Mouse (Mus musculus): ENCODE data around the gene Rps18. TPM values are rescaled to one million over a fixed set of nuclear protein-coding genes. Genes with fewer than 3 reads are reported as not detected.
A peak's percentile ranks its signal among the peaks of the same experiment; 100 is the strongest.

Gene Rps18
- polyA plus RNA-seq, 1 experiment from 2014 or later, result 904 TPM

GRCm38 (mm10) chr17:33920282-33921097 is 35.3 kb downstream of the Rps18 start:
- H3K27me3 ChIP-seq (ENCODE audit: control insufficient read depth, insufficient read depth, low read depth, low read length), result no peaks in the 10 kb centered on the region
- under 1% methylated on average over 36 of the region's 36 CpGs for WGBS (ENCODE audit: insufficient replicate concordance)
- H3K9ac ChIP-seq (ENCODE audit: low read depth, low read length), result peak overlapping the region; percentile 85
- H3K4me1 ChIP-seq (ENCODE audit: control insufficient read depth, low read depth, low read length), result peaks cover 31% of the 10 kb centered on the region
- H3K9me3 ChIP-seq (replicated peaks; ENCODE audit: control insufficient read depth, low read length), result peaks cover 17% of the 10 kb centered on the region
- H3K27ac ChIP-seq (ENCODE audit: low read length), result peak overlapping the region; percentile 93
- peaks cover 16% of the 10 kb centered on the region for H3K36me3 ChIP-seq (ENCODE audit: control insufficient read depth, insufficient read depth)
- peak overlapping the region; percentile 93 for H3K4me2 ChIP-seq (ENCODE audit: low read depth, low read length)
- ATAC-seq (ENCODE audit: low read depth), result peak; percentile 25
- H3K4me3 ChIP-seq (ENCODE audit: low read depth, low read length), result peak overlapping the region; percentile 86

GRCm38 (mm10) chr17:33919351-33920281 is 36.2 kb downstream of the Rps18 start:
- Histone ChIP-seq H3K9me3 (replicated peaks; ENCODE audit: control insufficient read depth, low read length) (peaks cover 17% of the 10 kb centered on the region), H3K27me3 (ENCODE audit: control insufficient read depth, insufficient read depth, low read depth, low read length) (no peaks in the 10 kb centered on the region), H3K4me1 (ENCODE audit: control insufficient read depth, low read depth, low read length) (peaks cover 38% of the 10 kb centered on the region), H3K4me3 (ENCODE audit: low read depth, low read length) (peak overlapping the region; percentile 86), H3K4me2 (ENCODE audit: low read depth, low read length) (peak overlapping the region; percentile 93), H3K27ac (ENCODE audit: low read length) (peak overlapping the region; percentile 93), H3K36me3 (ENCODE audit: control insufficient read depth, insufficient read depth) (peaks cover 16% of the 10 kb centered on the region), H3K9ac (ENCODE audit: low read depth, low read length) (peak overlapping the region; percentile 85)
- WGBS (ENCODE audit: insufficient replicate concordance), result under 1% methylated on average over 52 of the region's 52 CpGs
- ATAC-seq (ENCODE audit: low read depth), result peak; percentile 57

- Histone ChIP-seq H3K4me3 (ENCODE audit: low read depth, low read length) (peak overlapping the region; percentile 86), H3K9ac (ENCODE audit: low read depth, low read length) (peak overlapping the region; percentile 85), H3K27me3 (ENCODE audit: control insufficient read depth, insufficient read depth, low read depth, low read length) (no peaks in the 10 kb centered on the region), H3K4me1 (ENCODE audit: control insufficient read depth, low read depth, low read length) (peaks cover 36% of the 10 kb centered on the region), H3K9me3 (replicated peaks; ENCODE audit: control insufficient read depth, low read length) (peaks cover 17% of the 10 kb centered on the region), H3K36me3 (ENCODE audit: control insufficient read depth, insufficient read depth) (peaks cover 24% of the 10 kb centered on the region), H3K27ac (ENCODE audit: low read length) (peak overlapping the region; percentile 93), H3K4me2 (ENCODE audit: low read depth, low read length) (peak overlapping the region; percentile 93)
- ATAC-seq (ENCODE audit: low read depth), result no peak
- 54% methylated on average over 37 of the region's 37 CpGs for WGBS (ENCODE audit: insufficient replicate concordance)
Observed at GRCm38 (mm10) chr17:33918293-33919203, 37.3 kb downstream of the Rps18 start.

DNA sequence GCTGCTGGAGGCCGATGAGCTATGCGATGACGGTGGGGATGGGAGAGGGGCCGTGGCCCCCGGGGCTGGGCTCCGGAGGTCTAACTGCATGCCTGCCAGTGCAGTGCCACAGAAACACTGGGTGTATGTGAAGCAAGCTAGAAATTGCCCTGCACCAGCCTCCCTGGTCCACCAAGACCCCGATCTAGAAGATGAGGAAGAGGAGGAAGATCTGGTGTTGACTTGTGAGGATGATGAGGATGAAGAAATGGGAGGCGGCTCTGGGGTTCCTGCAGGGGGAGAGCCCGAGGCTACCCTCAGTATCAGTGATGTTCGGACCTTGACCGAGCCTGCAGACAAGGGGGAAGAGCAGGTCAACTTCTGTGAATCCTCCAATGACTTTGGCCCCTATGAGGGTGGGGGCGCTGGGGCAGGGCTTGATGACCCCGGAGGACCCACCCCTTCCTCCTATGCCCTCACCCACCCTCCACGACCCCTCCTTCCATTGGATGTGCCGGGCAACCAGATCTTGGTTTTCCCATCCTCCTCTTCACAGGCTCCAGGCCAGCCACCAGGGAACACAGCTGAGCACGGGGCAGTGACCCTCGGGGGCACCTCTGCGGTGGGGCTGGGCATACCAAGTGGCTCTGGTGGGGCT is 38.0 kb downstream of the Rps18 start:
- 84% methylated on average over 18 of the region's 18 CpGs for WGBS (ENCODE audit: insufficient replicate concordance)
- Histone ChIP-seq H3K4me2 (ENCODE audit: low read depth, low read length) (no peak overlapping the region), H3K36me3 (ENCODE audit: control insufficient read depth, insufficient read depth) (peaks cover 28% of the 10 kb centered on the region), H3K9me3 (replicated peaks; ENCODE audit: control insufficient read depth, low read length) (peaks cover 17% of the 10 kb centered on the region), H3K4me3 (ENCODE audit: low read depth, low read length) (no peak overlapping the region), H3K9ac (ENCODE audit: low read depth, low read length) (no peak overlapping the region), H3K27me3 (ENCODE audit: control insufficient read depth, insufficient read depth, low read depth, low read length) (no peaks in the 10 kb centered on the region), H3K4me1 (ENCODE audit: control insufficient read depth, low read depth, low read length) (peaks cover 36% of the 10 kb centered on the region), H3K27ac (ENCODE audit: low read length) (peak overlapping the region; percentile 93; the same call in 1 of the 2 replicates)
- no peak for ATAC-seq (ENCODE audit: low read depth)

- Histone ChIP-seq H3K4me3 (ENCODE audit: low read depth, low read length) (peak overlapping the region; percentile 71), H3K4me2 (ENCODE audit: low read depth, low read length) (peak overlapping the region; percentile 79), H3K27ac (ENCODE audit: low read length) (no peak overlapping the region), H3K9me3 (replicated peaks; ENCODE audit: control insufficient read depth, low read length) (peaks cover 17% of the 10 kb centered on the region), H3K36me3 (ENCODE audit: control insufficient read depth, insufficient read depth) (peaks cover 33% of the 10 kb centered on the region), H3K4me1 (ENCODE audit: control insufficient read depth, low read depth, low read length) (peaks cover 36% of the 10 kb centered on the region), H3K27me3 (ENCODE audit: control insufficient read depth, insufficient read depth, low read depth, low read length) (no peaks in the 10 kb centered on the region), H3K9ac (ENCODE audit: low read depth, low read length) (no peak overlapping the region; the same call in 1 of the 2 replicates)
- no peak for ATAC-seq (ENCODE audit: low read depth)
- WGBS (ENCODE audit: insufficient replicate concordance), result 82% methylated on average over 31 of the region's 31 CpGs
Observed at GRCm38 (mm10) chr17:33916847-33917655, 38.8 kb downstream of the Rps18 start.

- H3K27me3 ChIP-seq (ENCODE audit: control insufficient read depth, insufficient read depth, low read depth, low read length), result no peaks in the 10 kb centered on the region
- WGBS (ENCODE audit: insufficient replicate concordance), result 2% methylated on average over 13 of the region's 20 CpGs
- peaks cover 41% of the 10 kb centered on the region for H3K36me3 ChIP-seq (ENCODE audit: control insufficient read depth, insufficient read depth)
- H3K4me2 ChIP-seq (ENCODE audit: low read depth, low read length), result peak overlapping the region; percentile 79
- H3K4me1 ChIP-seq (ENCODE audit: control insufficient read depth, low read depth, low read length), result peaks cover 36% of the 10 kb centered on the region
- H3K27ac ChIP-seq (ENCODE audit: low read length), result peak overlapping the region; percentile 77
- peak overlapping the region; percentile 71 for H3K4me3 ChIP-seq (ENCODE audit: low read depth, low read length)
- no peak for ATAC-seq (ENCODE audit: low read depth)
- peak overlapping the region; percentile 68 for H3K9ac ChIP-seq (ENCODE audit: low read depth, low read length)
- H3K9me3 ChIP-seq (replicated peaks; ENCODE audit: control insufficient read depth, low read length), result peaks cover 17% of the 10 kb centered on the region
Observed at GRCm38 (mm10) chr17:33916294-33916693, 39.5 kb downstream of the Rps18 start.

- peak within 1 kb of the TSS; percentile 77 for H3K27ac ChIP-seq (ENCODE audit: low read length)
- H3K4me1 ChIP-seq (ENCODE audit: control insufficient read depth, low read depth, low read length), result peaks cover 31% of the 10 kb centered on the region
- H3K4me2 ChIP-seq (ENCODE audit: low read depth, low read length), result peak within 1 kb of the TSS; percentile 79
- H3K36me3 ChIP-seq (ENCODE audit: control insufficient read depth, insufficient read depth), result peaks cover 44% of the 10 kb centered on the region
- peaks cover 17% of the 10 kb centered on the region for H3K9me3 ChIP-seq (replicated peaks; ENCODE audit: control insufficient read depth, low read length)
- under 1% methylated on average over 32 of the region's 34 CpGs for WGBS (ENCODE audit: insufficient replicate concordance)
- H3K4me3 ChIP-seq (ENCODE audit: low read depth, low read length), result peak within 1 kb of the TSS; percentile 71
- H3K9ac ChIP-seq (ENCODE audit: low read depth, low read length), result peak within 1 kb of the TSS; percentile 68
- H3K27me3 ChIP-seq (ENCODE audit: control insufficient read depth, insufficient read depth, low read depth, low read length), result no peaks in the 10 kb centered on the region
- ATAC-seq (ENCODE audit: low read depth), result peak; percentile 86
Observed at GRCm38 (mm10) chr17:33915671-33916250, 40.0 kb downstream of the Rps18 start, which contains the start of the genes Tapbp and Zbtb22. Gene Tapbp (plus strand): TSS chr17:33915899. Gene Zbtb22 (plus strand): TSS chr17:33915904.
